Mouse (Mus musculus) liver, postnatal 0 days (tissue): Measurements from ENCODE around the gene Cry2. TPM values are rescaled to one million over a fixed set of nuclear protein-coding genes. Genes with fewer than 3 reads are reported as not detected.

Source experiments
- ATAC-seq: fragments of 200-750 bp; cut with Nextera tagmentation; 2 replicates; pipeline ENCODE4 v1.8.0; 2017; ENCODE audit warnings: mild to moderate bottlenecking, moderate library complexity
- DNase-seq: peaks from one replicate; pipeline ENCODE4 v3.0.0-alpha.2; 2016
- H3K27ac ChIP-seq: fragments of 300-500 bp; sonication (generic); 2 replicates; pipeline ENCODE4 v1.5.1; 2014; ENCODE audit warnings: antibody characterized with exemption, moderate library complexity, mild to moderate bottlenecking, low read depth
- H3K27me3 ChIP-seq: fragments of 300-500 bp; sonication (generic); 2 replicates; pipeline ENCODE4 v1.6.1; 2014; ENCODE audit warnings: low read length, control low read depth, mixed read lengths; ENCODE audit not compliant: insufficient read depth
- H3K36me3 ChIP-seq: fragments of 300-500 bp; sonication (generic); replicated peaks from 2 replicates; pipeline ENCODE4 v1.6.1; 2014; ENCODE audit warnings: mild to moderate bottlenecking, control low read depth, low read length, moderate library complexity, mixed read lengths; ENCODE audit not compliant: insufficient read depth
- H3K4me1 ChIP-seq: fragments of 300-500 bp; sonication (generic); 2 replicates; pipeline ENCODE4 v1.6.1; 2014; ENCODE audit warnings: antibody characterized with exemption, mild to moderate bottlenecking, control low read depth; ENCODE audit not compliant: insufficient read depth
- H3K4me2 ChIP-seq: fragments of 300-500 bp; sonication (generic); 2 replicates; pipeline ENCODE4 v1.6.1; 2014; ENCODE audit warnings: low read depth, mild to moderate bottlenecking, low read length, moderate library complexity, mixed read lengths
- H3K4me3 ChIP-seq: fragments of 300-500 bp; sonication (generic); 2 replicates; pipeline ENCODE4 v1.5.1; 2014; ENCODE audit warnings: low read depth, low read length
- H3K9ac ChIP-seq: fragments of 300-500 bp; sonication (generic); replicated peaks from 2 replicates; pipeline ENCODE4 v1.6.1; 2014; ENCODE audit warnings: mild to moderate bottlenecking, moderate library complexity
- H3K9me3 ChIP-seq: fragments of 300-500 bp; sonication (generic); 2 replicates; pipeline ENCODE4 v1.6.1; 2016; ENCODE audit warnings: mild to moderate bottlenecking, control low read depth, low read length, mixed read lengths
- CTCF ChIP-seq: sonication (generic); IDR thresholded peaks from 2 replicates; pipeline ENCODE4 v1.5.1; 2016; ENCODE audit warnings: antibody characterized with exemption, low read depth
- EP300 ChIP-seq: IDR thresholded peaks from 2 replicates; pipeline ENCODE4 v1.6.1; 2016; ENCODE audit warnings: antibody characterized with exemption, low read depth, mild to moderate bottlenecking
- WGBS: fragments of 180-500 bp; shearing (Covaris S2); extraction: QIAGEN DNeasy Blood & Tissue Kit; methylation state at CpG from one replicate; pipeline ENCODE4 v1.1.7; 2014; ENCODE audit not compliant: insufficient replicate concordance; 5-methylcytosine and 5-hydroxymethylcytosine counted together
- polyA plus RNA-seq: library from polyadenylated mRNA; unstranded; fragments of >200 nt; fragmentation: Nextera tagmentation; extraction: Ambion mirVana; gene quantifications from 2 replicates; pipeline ENCODE4 v1.2.1, GENCODE M21; 2015

The Cry2 gene
- polyA plus RNA-seq, 1 experiment from 2014 or later = 11.9 TPM

DNA sequence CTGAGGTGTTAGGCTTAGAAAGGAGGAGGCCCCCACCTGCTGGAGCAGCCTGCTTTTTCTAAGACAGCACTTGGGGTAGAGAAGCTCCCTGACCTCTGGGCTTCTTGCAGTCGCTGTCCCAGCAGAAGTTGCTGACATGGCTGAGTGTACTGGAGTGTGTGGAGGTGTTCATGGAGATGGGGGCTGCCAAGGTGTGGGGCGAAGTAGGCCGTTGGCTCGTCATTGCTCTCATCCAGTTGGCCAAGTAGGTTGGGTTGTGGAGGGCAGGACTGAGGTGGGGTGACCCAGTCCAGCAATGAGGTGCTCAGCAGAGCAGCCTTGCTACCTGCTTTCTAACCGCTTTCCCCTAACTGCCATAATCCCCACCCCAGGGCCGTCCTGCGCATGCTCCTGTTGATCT, 56.5 kb downstream of the Cry2 start:
- WGBS = 93% methylated on average over 7 of the region's 7 CpGs
- Histone ChIP-seq H3K27ac (no peak overlapping the region), H3K9me3 (no peaks in the 10 kb centered on the region), H3K4me2 (no peak overlapping the region), H3K4me1 (peaks cover 14% of the 10 kb centered on the region), H3K9ac (no peak overlapping the region), H3K36me3 (peaks cover 49% of the 10 kb centered on the region), H3K27me3 (no peaks in the 10 kb centered on the region), H3K4me3 (no peak overlapping the region)
- ATAC-seq (no peak), DNase-seq (no peak)
- TF ChIP-seq EP300 (no peak), CTCF (no peak)

GRCm38 (mm10) chr2:92376300-92376699, 57.5 kb downstream of the Cry2 start:
- ATAC-seq = peak; percentile 53
- H3K27ac ChIP-seq = peak overlapping the region; percentile 89
- peak; percentile 54 for DNase-seq

DNA sequence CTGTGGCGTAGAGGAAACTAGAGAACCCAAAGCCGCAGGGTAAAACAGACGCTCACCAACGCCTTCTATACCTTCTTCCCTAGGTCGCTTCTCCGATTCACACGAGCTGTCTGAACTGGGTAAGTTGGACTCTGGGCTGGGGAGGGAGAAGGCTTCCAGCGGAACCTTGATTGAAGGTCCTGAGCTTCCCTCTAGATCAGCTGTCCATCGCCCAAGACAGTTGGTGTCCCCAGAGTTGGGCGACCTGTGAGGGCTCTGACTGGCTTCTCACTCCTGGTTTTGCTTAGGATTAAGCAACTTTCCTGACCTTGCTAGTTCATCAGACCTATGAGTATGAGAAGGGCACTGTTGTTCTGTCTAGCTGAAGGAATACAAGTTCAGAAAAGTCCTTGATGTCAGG, 58.1 kb downstream of the Cry2 start:
- 6% methylated on average over 10 of the region's 10 CpGs for WGBS
- peak overlapping the region; percentile 89 for H3K27ac ChIP-seq
- peaks cover 37% of the 10 kb centered on the region for H3K36me3 ChIP-seq
- DNase-seq (peak; percentile 31), ATAC-seq (no peak)
- H3K9me3 ChIP-seq = no peaks in the 10 kb centered on the region
- peaks cover 24% of the 10 kb centered on the region for H3K4me1 ChIP-seq
- peak overlapping the region; percentile 83 for H3K9ac ChIP-seq
- H3K27me3 ChIP-seq = peaks cover 6% of the 10 kb centered on the region
- H3K4me3 ChIP-seq = peak overlapping the region; percentile 85
- TF ChIP-seq CTCF = no peak
- TF ChIP-seq EP300 = no peak
- H3K4me2 ChIP-seq = peak overlapping the region; percentile 95

More at GRCm38 (mm10) chr2:92376300-92376699, 57.5 kb downstream of the Cry2 start:
- H3K4me3 ChIP-seq = peak overlapping the region; percentile 85
- no peak for TF ChIP-seq CTCF
- no peak for TF ChIP-seq EP300
- peak overlapping the region; percentile 95 for H3K4me2 ChIP-seq
- H3K27me3 ChIP-seq = 0 out of 2 replicates have a peak, but pooled peaks cover under 1% of the 10 kb centered on the region
- peaks cover 18% of the 10 kb centered on the region for H3K4me1 ChIP-seq
- WGBS = 58% methylated on average over 6 of the region's 6 CpGs
- peak overlapping the region; percentile 83 for H3K9ac ChIP-seq
- H3K36me3 ChIP-seq = peaks cover 42% of the 10 kb centered on the region
- H3K9me3 ChIP-seq = no peaks in the 10 kb centered on the region

DNA sequence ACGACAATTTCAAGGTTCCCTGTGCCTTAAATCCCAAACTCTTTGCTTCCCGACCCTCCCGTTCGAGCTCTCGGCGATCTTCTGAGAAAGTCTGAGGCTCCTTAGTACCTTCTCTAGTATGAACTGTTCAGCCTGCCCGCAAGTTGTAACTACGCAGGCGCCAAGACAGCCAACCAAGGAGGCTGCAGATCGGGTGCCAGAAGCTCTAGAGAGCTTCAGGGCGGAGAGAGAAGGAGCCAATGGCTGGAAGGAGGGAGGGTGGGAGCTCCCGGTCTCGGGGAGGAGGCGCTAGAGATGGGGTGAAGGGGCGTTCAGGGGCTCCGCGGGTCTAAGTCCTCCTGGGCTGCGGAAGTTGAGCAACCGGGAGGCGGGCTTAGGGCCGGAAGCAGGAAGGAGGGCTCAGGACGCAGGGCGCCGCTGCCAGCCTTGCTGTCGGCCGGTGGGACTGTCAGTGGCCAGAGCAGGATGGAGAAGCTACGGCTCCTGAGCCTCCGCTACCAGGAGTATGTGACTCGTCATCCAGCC, 58.7 kb downstream of the Cry2 start:
- under 1% methylated on average over 25 of the region's 29 CpGs for WGBS
- Histone ChIP-seq H3K4me3 (peak overlapping the region; percentile 85), H3K36me3 (peaks cover 31% of the 10 kb centered on the region), H3K27me3 (peaks cover 12% of the 10 kb centered on the region), H3K9me3 (no peaks in the 10 kb centered on the region), H3K4me1 (peaks cover 24% of the 10 kb centered on the region), H3K4me2 (peak overlapping the region; percentile 95), H3K27ac (peak overlapping the region; percentile 89), H3K9ac (peak overlapping the region; percentile 83)
- ATAC-seq (peak; percentile 91), DNase-seq (peak; percentile 96)
- TF ChIP-seq EP300 (peak; percentile 73; the same call in 1 of the 2 replicates), CTCF (no peak)

GRCm38 (mm10) chr2:92374514-92374913, 59.3 kb downstream of the Cry2 start, which contains the start of the genes Pex16 and Large2:
Gene Pex16, plus strand, starts transcription at chr2:92374676.
Gene Large2, minus strand, starts transcription at chr2:92374869.
- H3K9ac ChIP-seq = peak within 1 kb of the TSS; percentile 83
- H3K36me3 ChIP-seq = peaks cover 24% of the 10 kb centered on the region
- peak; percentile 49 for DNase-seq
- TF ChIP-seq CTCF = no peak
- no peak for TF ChIP-seq EP300
- 3% methylated on average over 16 of the region's 16 CpGs for WGBS
- ATAC-seq = no peak
- peak within 1 kb of the TSS; percentile 95 for H3K4me2 ChIP-seq
- H3K4me3 ChIP-seq = peak within 1 kb of the TSS; percentile 85
- H3K27me3 ChIP-seq = peaks cover 15% of the 10 kb centered on the region
- H3K4me1 ChIP-seq = peaks cover 24% of the 10 kb centered on the region
- peak within 1 kb of the TSS; percentile 89 for H3K27ac ChIP-seq
- H3K9me3 ChIP-seq = no peaks in the 10 kb centered on the region

DNA sequence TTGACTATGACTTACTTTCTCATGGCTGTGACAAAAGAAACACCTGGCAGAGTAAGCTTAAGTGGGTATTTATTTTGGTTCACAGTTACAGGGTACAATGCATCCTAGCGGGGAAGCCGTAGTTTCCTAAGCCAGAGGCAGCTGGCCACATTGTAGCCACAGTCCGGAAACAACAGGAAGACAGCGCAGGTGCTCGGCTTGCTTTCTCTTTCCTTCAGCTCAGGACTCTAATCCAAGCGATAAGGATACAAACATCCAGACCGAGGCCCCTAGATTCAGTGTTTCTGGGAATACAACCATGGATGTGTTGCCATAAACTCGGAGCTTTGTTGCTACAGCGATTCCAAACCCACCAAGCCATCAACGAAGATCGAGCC, 60.4 kb downstream of the Cry2 start:
- Histone ChIP-seq H3K27me3 (peaks cover 20% of the 10 kb centered on the region), H3K4me2 (no peak overlapping the region), H3K9ac (no peak overlapping the region), H3K36me3 (peaks cover 13% of the 10 kb centered on the region), H3K4me3 (no peak overlapping the region), H3K4me1 (peaks cover 24% of the 10 kb centered on the region), H3K27ac (no peak overlapping the region), H3K9me3 (no peaks in the 10 kb centered on the region)
- TF ChIP-seq EP300 = no peak
- 72% methylated on average over 11 of the region's 11 CpGs for WGBS
- DNase-seq = no peak
- ATAC-seq = no peak
